Mouse (Mus musculus): ENCODE measurements around the gene Ctdsp1.

DNA sequence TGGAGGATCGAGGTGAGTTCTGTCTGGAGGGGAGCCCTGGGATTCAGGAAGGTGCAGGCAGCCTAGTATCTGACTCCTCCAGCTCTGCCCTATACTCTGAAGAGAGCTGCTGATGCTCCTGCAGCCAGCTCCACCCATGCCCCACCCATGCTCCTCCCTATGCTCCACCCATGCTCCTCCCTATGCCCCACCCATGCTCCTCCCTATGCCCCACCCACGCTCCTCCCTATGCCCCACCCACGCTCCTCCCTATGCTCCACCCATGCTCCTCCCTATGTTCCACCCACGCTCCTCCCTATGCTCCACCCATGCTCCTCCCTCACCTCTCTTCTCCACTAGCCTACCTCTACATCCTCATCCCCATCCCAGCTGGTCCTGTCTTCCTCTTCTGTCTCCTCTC is 23.8 kb downstream of the Ctdsp1 start:
- TF ChIP-seq POLR2A (IDR thresholded peaks at IDR 0.05; ENCODE audit: extremely low read depth, insufficient read depth, low read length) (no peak), CTCF (IDR thresholded peaks at IDR 0.05; ENCODE audit: low read depth, low read length) (no peak)

All from liver, adult 2 months (tissue).